Mouse (Mus musculus) CH12.LX (cell line): ENCODE results near the gene Blzf1. TPM values are rescaled to one million over a fixed set of nuclear protein-coding genes. Genes with fewer than 3 reads are reported as not detected.

Source experiments
- DNase-seq: peaks from one replicate; pipeline ENCODE4 v3.0.0-alpha.2; 2013; ENCODE audit errors: extremely low read depth
- H3K27ac ChIP-seq: 2 replicates; pipeline ENCODE4 v1.5.1; 2012; ENCODE audit warnings: low read depth, mild to moderate bottlenecking, control low read depth, moderate library complexity; ENCODE audit not compliant: insufficient read depth
- H3K27me3 ChIP-seq: replicated peaks from 2 replicates; pipeline ENCODE3; 2012; ENCODE audit warnings: inconsistent platforms
- H3K36me3 ChIP-seq, 2 experiments: replicated peaks in 1 of 2; 2 replicates each; pipeline versions ENCODE3 to v1.6.1; 2012; ENCODE audit warnings: inconsistent platforms in 1 of 2, low read length in 1 of 2, mild to moderate bottlenecking in 1 of 2, mixed read lengths in 1 of 2, moderate library complexity in 1 of 2; ENCODE audit not compliant: control insufficient read depth in 1 of 2, insufficient read depth in 1 of 2
- H3K4me1 ChIP-seq, 2 experiments: 2 replicates each; pipeline ENCODE4 v1.6.1; 2012; ENCODE audit warnings: inconsistent platforms in 1 of 2, moderate library complexity in 1 of 2; ENCODE audit not compliant: insufficient read depth in 2 of 2, control insufficient read depth in 1 of 2
- H3K4me2 ChIP-seq: 2 replicates; pipeline ENCODE4 v1.6.1; 2012; ENCODE audit warnings: low read depth, mild to moderate bottlenecking, control low read depth; ENCODE audit not compliant: poor library complexity, insufficient read depth, severe bottlenecking
- H3K4me3 ChIP-seq, 3 experiments: fragments of 150-350 bp in 1 of 3; sonication (generic) in 1 of 3; replicated peaks in 1 of 3; 2 replicates each; pipeline versions ENCODE3 to v1.5.1; 2011 to 2012; ENCODE audit warnings: low read depth in 2 of 3, low read length in 2 of 3, mild to moderate bottlenecking in 2 of 3, moderate library complexity in 2 of 3, control low read depth in 1 of 3, improper control_type of control experiment in 1 of 3, inconsistent platforms in 1 of 3, mixed read lengths in 1 of 3; ENCODE audit not compliant: poor library complexity in 1 of 3
- H3K79me2 ChIP-seq: replicated peaks from 2 replicates; pipeline ENCODE4 v1.6.1; 2012; ENCODE audit warnings: mild to moderate bottlenecking, moderate library complexity; ENCODE audit not compliant: control insufficient read depth, poor library complexity, insufficient read depth, severe bottlenecking; ENCODE audit errors: extremely low read depth
- H3K9ac ChIP-seq: 2 replicates; pipeline ENCODE4 v1.6.1; 2012; ENCODE audit warnings: low read depth, mild to moderate bottlenecking, control low read depth, moderate library complexity; ENCODE audit not compliant: insufficient read depth
- H3K9me3 ChIP-seq: replicated peaks from 2 replicates; pipeline ENCODE3; 2012; ENCODE audit warnings: low read length, inconsistent platforms, mixed read lengths
- BHLHE40 ChIP-seq: IDR thresholded peaks from 2 replicates; pipeline ENCODE4 v1.6.1; 2011; ENCODE audit warnings: mild to moderate bottlenecking, low read depth, low read length, improper control_type of control experiment
- CHD2 ChIP-seq: IDR thresholded peaks from 2 replicates; pipeline ENCODE4 v1.6.1; 2011; ENCODE audit warnings: low read length, improper control_type of control experiment
- ELF1 ChIP-seq: IDR thresholded peaks from 2 replicates; pipeline ENCODE4 v1.6.1; 2014; ENCODE audit warnings: low read depth, mild to moderate bottlenecking, inconsistent platforms, low read length, improper control_type of control experiment
- MAFK ChIP-seq: IDR thresholded peaks from 2 replicates; pipeline ENCODE4 v1.6.1; 2011; ENCODE audit warnings: low read length, improper control_type of control experiment; ENCODE audit not compliant: insufficient replicate concordance
- MAX ChIP-seq: IDR thresholded peaks from 2 replicates; pipeline ENCODE4 v1.6.1; 2011; ENCODE audit warnings: low read length, improper control_type of control experiment
- MXI1 ChIP-seq: IDR thresholded peaks from 2 replicates; pipeline ENCODE4 v1.6.1; 2011; ENCODE audit warnings: mild to moderate bottlenecking, low read depth, low read length, improper control_type of control experiment
- MYC ChIP-seq: IDR thresholded peaks from 2 replicates; pipeline ENCODE4 v1.6.1; 2011; ENCODE audit warnings: low read depth, mild to moderate bottlenecking, improper control_type of control experiment, low read length
- POLR2A ChIP-seq: IDR thresholded peaks from 2 replicates; pipeline ENCODE4 v1.6.1; 2011; ENCODE audit warnings: low read depth, mild to moderate bottlenecking, improper control_type of control experiment, low read length
- SIN3A ChIP-seq: IDR thresholded peaks from 2 replicates; pipeline ENCODE4 v1.6.1; 2012; ENCODE audit warnings: low read length, improper control_type of control experiment, inconsistent platforms
- UBTF ChIP-seq: IDR thresholded peaks from 2 replicates; pipeline ENCODE4 v1.6.1; 2012; ENCODE audit warnings: low read depth, mild to moderate bottlenecking, inconsistent platforms, low read length, improper control_type of control experiment, moderate library complexity
- dilution Hi-C: fragments of 300-500 bp; cut with MboI; formaldehyde crosslinking; loops from 2 replicates; pipeline ENCODE4 v1.14.3; 2020; ENCODE audit warnings: low sequenced_read_pairs; ENCODE audit not compliant: extremely low pct_unique_long_range_greater_than_20kb, extremely low pct_ligation_motif_present
- in situ Hi-C: fragments of 300-500 bp; cut with MboI; formaldehyde crosslinking; loops from 3 replicates; pipeline ENCODE4 v1.14.3; 2019; ENCODE audit warnings: low sequenced_read_pairs, low pct_ligation_motif_present, low pct_unique_long_range_greater_than_20kb, mixed read lengths
- polyA plus RNA-seq: library from polyadenylated mRNA; unstranded; fragments of >175 nt; gene quantifications from 2 replicates; pipeline ENCODE4 v1.2.1, GENCODE M21; 2012; ENCODE audit warnings: low read depth; ENCODE audit not compliant: insufficient read length
- total RNA-seq, 2 experiments: library from RNA; depleted of rRNA; stranded (reverse); fragments of 300-350 nt in 1 of 2; fragments of >200 nt in 1 of 2; gene quantifications; 2 replicates each; pipeline ENCODE4 v1.2.3; 2012 to 2014

Blzf1 gene
- total and polyA plus RNA-seq, 3 experiments, result 13.7 to 22.2 (median 18.8) TPM

- Histone ChIP-seq H3K27ac (no peak overlapping the region), H3K4me3 (peak overlapping the region; percentile 74 to 99 (median 85)), H3K79me2 (peaks cover 45% of the 10 kb centered on the region), H3K27me3 (no peaks in the 10 kb centered on the region), H3K36me3 (peaks cover 0 to 16% of the 10 kb centered on the region in 2 experiments), H3K4me2 (peak overlapping the region; percentile 60), H3K9me3 (no peaks in the 10 kb centered on the region), H3K9ac (peak overlapping the region; percentile 58), H3K4me1 (peaks cover 5 to 30% of the 10 kb centered on the region in 2 experiments)
- TF ChIP-seq MXI1 (0 out of 2 replicates have a peak, but pooled peaks have one; percentile 61), POLR2A (no peak), MAFK (peak; percentile 78; the same call in 1 of the 2 replicates)
- dilution Hi-C loops, result no loop called here
- in situ Hi-C loops, result no loop called here
- no peak for DNase-seq
These were observed 56.7 kb downstream of the Blzf1 start for GRCm38 (mm10) chr1:164250391-164251150.

- peak overlapping the region; percentile 74 to 99 (median 85) for H3K4me3 ChIP-seq
- H3K27me3 ChIP-seq, result no peaks in the 10 kb centered on the region
- H3K9me3 ChIP-seq, result no peaks in the 10 kb centered on the region
- peaks cover 0 to 8% of the 10 kb centered on the region in 2 experiments for H3K36me3 ChIP-seq
- in situ Hi-C loops, result no loop called here
- TF ChIP-seq BHLHE40 (peak; percentile 37; the same call in 1 of the 2 replicates), SIN3A (peak; percentile 74), MYC (peak; percentile 77), ELF1 (no peak), CHD2 (no peak), MXI1 (peak; percentile 84), UBTF (peak; percentile 87; the same call in 1 of the 2 replicates), MAX (peak; percentile 80)
- TF ChIP-seq, all 38 proteins: peak for 6
- Histone ChIP-seq H3K4me2 (peak overlapping the region; percentile 60; the same call in 1 of the 2 replicates), H3K4me1 (peaks cover 5 to 24% of the 10 kb centered on the region in 2 experiments), H3K9ac (peak overlapping the region; percentile 58), H3K27ac (peak overlapping the region; percentile 33), H3K79me2 (peaks cover 36% of the 10 kb centered on the region)
- DNase-seq, result peak; percentile 36
- dilution Hi-C loops, result no loop called here
These were observed 58.0 kb downstream of the Blzf1 start for GRCm38 (mm10) chr1:164249332-164249711.
